Mouse (Mus musculus): Measurements from ENCODE around the gene Tedc2. TPM values are rescaled to one million over a fixed set of nuclear protein-coding genes. Genes with fewer than 3 reads are reported as not detected.

Tedc2 gene
- 3.1 TPM for polyA plus RNA-seq (2017; shearing (Covaris generic))

GRCm38 (mm10) chr17:24220435-24221411 lies at the start of gene Tedc2:
Tedc2 (minus strand) TSS chr17:24220851.

DNA sequence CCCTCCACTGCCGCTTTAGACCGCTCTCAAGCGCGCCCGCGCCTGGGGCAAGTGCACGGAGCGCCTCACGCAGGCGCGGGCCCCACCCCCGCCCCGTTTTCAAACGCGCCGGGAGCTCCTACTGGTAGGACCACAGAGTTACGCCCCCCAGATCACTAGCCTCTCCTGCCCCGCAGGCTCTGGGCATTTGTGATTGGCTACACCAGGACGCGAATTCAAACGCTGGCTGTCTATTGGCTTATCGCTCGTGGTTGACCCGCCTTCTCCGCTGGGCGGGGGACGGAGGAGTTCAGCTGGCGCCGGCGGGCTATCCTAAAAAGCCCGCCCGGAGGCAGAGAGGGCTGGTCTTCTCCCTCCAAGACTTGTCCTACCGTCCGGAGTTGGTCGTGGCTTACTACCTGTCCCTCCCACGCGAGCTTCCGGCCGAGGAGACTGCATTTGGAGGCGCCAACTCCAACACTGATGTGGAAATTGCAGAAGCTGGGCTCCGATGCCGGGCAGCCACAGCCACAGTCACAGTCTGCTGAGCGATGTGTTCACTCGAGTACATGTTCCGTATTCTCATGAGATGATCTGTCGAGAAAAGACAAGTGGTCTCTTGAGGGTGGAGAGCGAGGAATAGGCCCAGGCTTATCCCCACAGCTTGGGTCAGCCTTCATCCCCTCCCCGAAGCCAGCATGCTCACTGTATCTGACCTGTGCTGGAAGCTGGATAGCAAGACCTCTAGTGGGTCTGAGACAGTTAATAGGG lies 30.8 kb upstream of the Tedc2 start, which contains the start of gene Ccnf:
Gene Ccnf (minus strand): TSS at position 165 of the 750 bp plus-strand sequence.

DNA sequence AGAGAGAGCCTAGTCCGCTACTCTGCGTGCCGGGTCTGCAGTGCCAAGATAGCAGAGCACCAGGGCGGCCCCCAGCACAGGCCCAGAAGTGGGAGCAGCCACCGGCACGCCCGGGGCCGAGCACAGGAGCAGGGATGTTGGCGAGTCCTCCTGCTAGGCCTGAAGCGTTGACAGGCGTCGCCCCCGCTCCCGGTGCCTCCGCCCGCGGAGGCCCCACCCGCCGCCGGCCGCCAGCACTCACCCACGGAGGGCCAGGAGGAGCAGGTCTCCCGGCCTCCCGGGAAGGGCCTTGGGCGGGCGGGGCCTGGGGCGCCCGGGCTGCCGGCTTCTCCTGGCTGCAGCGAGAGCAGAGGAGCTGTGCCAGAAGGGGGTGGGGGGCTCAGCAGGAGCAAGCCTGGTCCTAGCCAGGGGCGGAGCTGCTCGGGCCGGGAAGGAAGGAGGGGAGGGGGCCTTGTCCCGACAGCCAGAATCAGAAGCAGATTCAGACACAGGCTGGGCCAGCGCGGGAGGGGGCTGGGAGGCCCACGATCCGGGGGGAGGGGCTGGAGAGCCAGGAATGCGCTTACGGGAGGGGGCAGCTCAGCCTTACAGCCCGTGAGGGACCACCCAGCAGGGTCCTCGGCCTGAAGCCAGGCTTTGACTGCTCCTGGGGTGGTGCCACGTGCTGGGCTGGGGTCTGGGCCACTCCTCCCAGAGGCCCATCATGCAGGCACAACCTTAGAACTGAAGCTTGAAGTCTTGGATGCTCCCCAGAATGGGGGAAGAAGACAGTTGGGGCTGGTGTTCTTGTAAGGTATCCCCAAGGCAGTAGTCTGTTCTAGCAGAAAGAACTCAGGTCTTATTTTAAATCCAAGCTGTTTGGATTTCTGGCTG lies 11.4 kb downstream of the Tedc2 start, which contains the start of gene Ntn3:
Gene Ntn3 (minus strand): TSS at position 489 of the 873 bp plus-strand sequence.

DNA sequence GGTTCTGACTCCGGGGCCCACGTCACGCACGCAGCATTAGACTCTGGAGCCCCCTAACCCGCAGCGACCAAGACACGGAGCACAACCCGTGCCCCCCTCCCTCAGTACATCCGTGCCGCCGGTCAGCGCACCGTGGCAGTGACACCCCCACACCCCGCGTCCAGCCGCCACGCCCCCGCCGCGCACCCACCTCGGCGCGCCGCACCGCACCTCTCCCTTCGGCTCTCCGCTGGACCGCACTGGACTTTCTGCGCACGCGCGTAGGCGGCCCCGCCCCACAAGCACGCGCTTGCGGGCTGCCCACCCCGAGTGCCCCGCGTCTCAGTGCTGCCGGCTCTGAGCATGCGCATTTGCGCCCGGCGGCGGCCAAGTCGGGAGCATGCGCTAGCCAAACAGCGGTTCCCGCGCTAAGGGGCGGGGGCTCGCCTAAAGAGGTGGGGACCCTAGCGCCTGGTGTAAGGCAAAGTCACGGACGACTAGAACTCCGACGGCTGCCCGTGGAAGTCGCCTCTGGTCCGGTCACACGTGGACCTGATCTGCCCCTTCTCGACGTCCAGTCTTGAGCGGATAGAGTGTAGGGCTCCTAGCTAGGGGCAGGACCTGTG lies 15.3 kb downstream of the Tedc2 start, which contains the start of gene Tbc1d24:
Gene Tbc1d24 (minus strand): TSS at position 279 of the 605 bp plus-strand sequence.

DNA sequence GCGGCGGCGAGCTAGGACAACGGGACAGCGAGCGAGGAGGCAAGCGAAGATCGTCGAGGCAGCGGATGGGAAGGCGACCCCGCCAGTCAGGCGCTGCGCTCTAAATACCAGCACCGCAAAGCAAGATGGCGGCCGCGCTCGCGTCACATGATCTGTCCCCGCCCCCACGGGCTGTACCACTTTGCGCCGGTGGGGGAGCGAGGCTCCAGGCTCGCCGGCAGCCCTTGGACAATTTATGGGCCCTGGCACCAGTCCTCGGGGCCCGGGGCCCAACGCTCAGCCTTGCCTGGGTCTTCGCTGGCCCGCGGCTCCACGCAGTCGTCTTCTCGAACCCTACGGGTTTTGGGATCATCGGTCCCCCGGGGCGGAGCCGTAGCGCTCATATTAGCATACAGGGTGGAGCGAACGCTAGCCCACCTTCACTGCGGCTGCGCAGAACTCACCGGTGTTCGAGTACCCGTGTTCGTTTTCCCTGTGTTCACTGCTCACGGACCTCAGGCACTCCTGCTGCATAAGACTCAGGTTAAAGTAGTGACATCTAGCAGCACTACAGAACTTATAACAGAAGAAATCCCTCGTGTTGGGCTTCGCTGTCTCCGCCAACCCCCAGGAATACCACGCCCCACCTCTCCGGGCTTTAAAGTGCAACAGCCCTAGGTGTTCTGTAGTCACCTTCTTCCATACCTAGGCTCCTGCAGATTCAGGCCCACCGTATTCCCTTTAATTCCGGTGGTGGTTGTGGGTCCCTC lies 51.2 kb downstream of the Tedc2 start, which contains the start of gene Atp6v0c:
Gene Atp6v0c (minus strand): TSS at position 386 of the 749 bp plus-strand sequence.

Other genes starting within 250 kb of the Tedc2 start
- gene Prss30, start 240.3 kb downstream of the Tedc2 start, polyA plus RNA-seq (2017; shearing (Covaris generic)), result 5.7 TPM
- gene Prss22, start 222.8 kb downstream of the Tedc2 start, polyA plus RNA-seq (2017; shearing (Covaris generic)), result not detected
- 0.30 TPM for gene Prss27, start 182.7 kb downstream of the Tedc2 start, polyA plus RNA-seq (2017; shearing (Covaris generic))
- gene Kctd5, start 147.4 kb downstream of the Tedc2 start, polyA plus RNA-seq (2017; shearing (Covaris generic)), result 27.7 TPM
- 58.9 TPM for gene Pdpk1, start 69.9 kb downstream of the Tedc2 start, polyA plus RNA-seq (2017; shearing (Covaris generic))
- gene Amdhd2, start 57.1 kb downstream of the Tedc2 start, polyA plus RNA-seq (2017; shearing (Covaris generic)), result 17.6 TPM
- 400 TPM for gene Atp6v0c, start 51.1 kb downstream of the Tedc2 start, polyA plus RNA-seq (2017; shearing (Covaris generic))
- 1.1 TPM for gene Tbc1d24, start 15.3 kb downstream of the Tedc2 start, polyA plus RNA-seq (2017; shearing (Covaris generic))
- 0.61 TPM for gene Ntn3, start 11.3 kb downstream of the Tedc2 start, polyA plus RNA-seq (2017; shearing (Covaris generic))
- gene Ccnf, start 30.6 kb upstream of the Tedc2 start, polyA plus RNA-seq (2017; shearing (Covaris generic)), result 1.4 TPM
- 0.46 TPM for gene Abca17, start 130.2 kb upstream of the Tedc2 start, polyA plus RNA-seq (2017; shearing (Covaris generic))
- 18.0 TPM for gene Abca3, start 131.1 kb upstream of the Tedc2 start, polyA plus RNA-seq (2017; shearing (Covaris generic))
- gene Rnps1, start 193.7 kb upstream of the Tedc2 start, polyA plus RNA-seq (2017; shearing (Covaris generic)), result 197 TPM
- 57.8 TPM for gene Eci1, start 205.8 kb upstream of the Tedc2 start, polyA plus RNA-seq (2017; shearing (Covaris generic))
- 2.1 TPM for gene Dnase1l2, start 222.3 kb upstream of the Tedc2 start, polyA plus RNA-seq (2017; shearing (Covaris generic))
- gene E4f1, start 249.5 kb upstream of the Tedc2 start, polyA plus RNA-seq (2017; shearing (Covaris generic)), result 118 TPM
- gene Pgp, start 249.5 kb upstream of the Tedc2 start, polyA plus RNA-seq (2017; shearing (Covaris generic)), result 14.9 TPM

Measured in effector memory CD4-positive, alpha-beta T cell, adult 7 months (primary cell).